Mouse (Mus musculus): ENCODE results near the gene Cyp2f2.
A peak's percentile ranks its signal among the peaks of the same experiment; 100 is the strongest.

Cyp2f2 gene

DNA sequence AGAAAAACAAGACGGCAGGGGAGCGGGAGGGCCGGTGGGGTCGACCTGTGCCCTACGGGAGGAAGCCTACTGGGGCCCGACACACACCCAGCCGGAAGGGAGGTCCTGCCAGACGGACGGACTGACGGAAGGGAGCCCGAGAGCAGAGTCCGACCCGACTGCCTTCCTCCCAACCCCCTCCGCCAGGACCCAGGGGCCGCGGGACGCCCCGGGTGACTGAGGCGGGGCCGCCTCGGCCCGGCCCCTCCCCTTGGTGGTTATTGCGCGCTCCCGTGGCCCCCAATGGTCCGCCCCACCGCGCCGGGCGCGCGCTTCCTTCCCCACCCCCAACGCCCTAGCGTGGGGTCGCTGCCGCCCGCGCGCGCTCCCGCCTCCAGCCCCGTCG lies 46.5 kb downstream of the Cyp2f2 start:
- Histone ChIP-seq H3K4me1 (replicated peaks; ENCODE audit: low read depth, low read length) (peaks cover 64% of the 10 kb centered on the region), H3K36me3 (ENCODE audit: insufficient read depth, low read length) (peaks cover 71% of the 10 kb centered on the region), H3K9me3 (ENCODE audit: low read length) (no peaks in the 10 kb centered on the region), H3K4me3 (replicated peaks; ENCODE audit: low read length) (peak overlapping the region; percentile 89), H3K27me3 (ENCODE audit: insufficient read depth, low read length) (no peaks in the 10 kb centered on the region)
- TF ChIP-seq NANOG (IDR thresholded peaks at IDR 0.05; ENCODE audit: borderline replicate concordance, low read length) (no peak), POU5F1 (IDR thresholded peaks at IDR 0.05; ENCODE audit: borderline replicate concordance, low read length) (no peak), CTCF (conservative IDR thresholded peaks at IDR 0.05; ENCODE audit: low read length) (no peak)

GRCm38 (mm10) chr7:27166614-27167474 lies 47.1 kb downstream of the Cyp2f2 start, which contains the start of gene Egln2:
Egln2 (minus strand) TSS chr7:27166802.
- Histone ChIP-seq H3K36me3 (ENCODE audit: insufficient read depth, low read length) (peaks cover 71% of the 10 kb centered on the region), H3K4me3 (replicated peaks; ENCODE audit: low read length) (peak within 1 kb of the TSS; percentile 89), H3K4me1 (replicated peaks; ENCODE audit: low read depth, low read length) (peaks cover 60% of the 10 kb centered on the region), H3K9me3 (ENCODE audit: low read length) (no peaks in the 10 kb centered on the region), H3K27me3 (ENCODE audit: insufficient read depth, low read length) (no peaks in the 10 kb centered on the region)
- TF ChIP-seq CTCF (conservative IDR thresholded peaks at IDR 0.05; ENCODE audit: low read length) (no peak), NANOG (IDR thresholded peaks at IDR 0.05; ENCODE audit: borderline replicate concordance, low read length) (no peak), POU5F1 (IDR thresholded peaks at IDR 0.05; ENCODE audit: borderline replicate concordance, low read length) (no peak)

DNA sequence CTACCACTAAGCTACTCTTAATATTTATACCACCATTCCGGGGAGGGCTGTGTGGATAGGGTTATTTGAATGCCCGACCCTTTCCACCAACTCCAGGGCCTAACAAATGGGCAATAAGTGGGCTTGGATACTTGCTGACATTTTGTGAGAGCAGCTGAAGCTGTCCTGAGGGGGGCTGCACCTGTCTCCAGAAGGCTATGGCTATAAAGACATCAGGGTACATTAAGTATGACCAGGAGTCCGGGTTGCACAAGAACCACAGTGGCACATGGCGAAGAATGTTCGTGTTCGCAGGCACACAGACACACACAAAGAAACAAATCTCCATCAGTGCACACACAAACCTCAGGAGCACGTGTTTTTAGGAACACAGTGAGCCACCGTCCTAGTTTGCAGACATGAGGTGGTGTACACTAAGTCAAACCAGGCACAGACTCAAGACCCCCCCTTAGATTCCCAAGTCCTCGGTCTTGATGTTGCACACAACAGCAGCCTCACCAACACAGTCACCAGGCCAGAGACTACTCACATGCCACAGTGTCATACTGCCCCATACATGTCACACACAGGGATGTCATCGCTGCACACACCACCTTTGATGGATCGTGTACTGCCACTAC lies 47.9 kb downstream of the Cyp2f2 start:
- TF ChIP-seq CTCF (conservative IDR thresholded peaks at IDR 0.05; ENCODE audit: low read length) (no peak), POU5F1 (IDR thresholded peaks at IDR 0.05; ENCODE audit: borderline replicate concordance, low read length) (no peak), NANOG (IDR thresholded peaks at IDR 0.05; ENCODE audit: borderline replicate concordance, low read length) (no peak)
- H3K9me3 ChIP-seq (ENCODE audit: low read length): no peaks in the 10 kb centered on the region
- H3K36me3 ChIP-seq (ENCODE audit: insufficient read depth, low read length): peaks cover 71% of the 10 kb centered on the region
- H3K4me3 ChIP-seq (replicated peaks; ENCODE audit: low read length): peak overlapping the region; percentile 89
- peaks cover 60% of the 10 kb centered on the region for H3K4me1 ChIP-seq (replicated peaks; ENCODE audit: low read depth, low read length)
- H3K27me3 ChIP-seq (ENCODE audit: insufficient read depth, low read length): no peaks in the 10 kb centered on the region

DNA sequence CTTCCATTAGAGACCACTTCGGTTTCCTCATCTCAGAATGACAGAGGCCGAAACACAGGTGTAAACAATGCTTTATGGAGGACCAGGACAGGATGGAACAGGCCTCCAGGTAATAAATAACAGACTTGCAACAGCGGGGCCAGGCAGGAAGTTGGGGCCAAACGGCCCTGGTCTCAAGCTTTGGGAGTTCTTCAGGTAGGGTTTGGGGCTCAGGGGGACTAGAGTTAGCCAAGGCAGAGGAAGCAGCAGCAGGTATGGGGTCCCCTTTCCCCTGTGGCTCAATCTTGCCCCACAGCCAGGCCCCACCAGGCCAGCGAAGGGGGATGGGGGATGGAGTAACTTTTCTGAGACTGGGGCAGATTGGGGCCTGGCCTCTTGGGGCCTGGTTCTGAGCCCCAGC lies 48.7 kb downstream of the Cyp2f2 start:
- Histone ChIP-seq H3K4me1 (replicated peaks; ENCODE audit: low read depth, low read length) (peaks cover 60% of the 10 kb centered on the region), H3K9me3 (ENCODE audit: low read length) (no peaks in the 10 kb centered on the region), H3K27me3 (ENCODE audit: insufficient read depth, low read length) (no peaks in the 10 kb centered on the region), H3K36me3 (ENCODE audit: insufficient read depth, low read length) (peaks cover 71% of the 10 kb centered on the region), H3K4me3 (replicated peaks; ENCODE audit: low read length) (no peak overlapping the region)
- TF ChIP-seq CTCF (conservative IDR thresholded peaks at IDR 0.05; ENCODE audit: low read length): no peak
- TF ChIP-seq POU5F1 (IDR thresholded peaks at IDR 0.05; ENCODE audit: borderline replicate concordance, low read length): no peak
- TF ChIP-seq NANOG (IDR thresholded peaks at IDR 0.05; ENCODE audit: borderline replicate concordance, low read length): no peak

DNA sequence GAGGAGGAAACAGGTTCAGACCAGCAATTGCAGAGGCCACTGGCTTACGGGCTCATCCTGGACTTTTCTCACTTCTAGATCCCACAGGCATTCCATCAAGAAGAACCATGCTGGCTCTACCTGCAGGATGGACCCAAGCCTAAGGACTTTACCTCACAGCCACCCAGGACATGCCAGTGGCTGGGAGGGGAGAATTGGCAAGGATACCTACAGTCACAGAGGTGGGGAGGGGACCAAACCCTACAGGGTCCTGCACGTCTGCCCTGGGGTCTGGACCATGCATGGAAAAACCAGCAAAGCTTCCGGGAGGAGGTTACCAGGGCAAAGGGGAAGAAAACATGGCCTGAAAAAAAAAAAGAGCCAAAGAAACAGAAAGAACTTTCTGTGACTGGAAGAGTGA lies 51.3 kb downstream of the Cyp2f2 start:
- peaks cover 74% of the 10 kb centered on the region for H3K36me3 ChIP-seq (ENCODE audit: insufficient read depth, low read length)
- no peaks in the 10 kb centered on the region for H3K9me3 ChIP-seq (ENCODE audit: low read length)
- H3K4me1 ChIP-seq (replicated peaks; ENCODE audit: low read depth, low read length): peaks cover 60% of the 10 kb centered on the region
- no peak overlapping the region for H3K4me3 ChIP-seq (replicated peaks; ENCODE audit: low read length)
- H3K27me3 ChIP-seq (ENCODE audit: insufficient read depth, low read length): no peaks in the 10 kb centered on the region
- TF ChIP-seq CTCF (conservative IDR thresholded peaks at IDR 0.05; ENCODE audit: low read length): no peak
- TF ChIP-seq NANOG (IDR thresholded peaks at IDR 0.05; ENCODE audit: borderline replicate concordance, low read length): no peak
- TF ChIP-seq POU5F1 (IDR thresholded peaks at IDR 0.05; ENCODE audit: borderline replicate concordance, low read length): no peak

GRCm38 (mm10) chr7:27174496-27174895 lies 54.8 kb downstream of the Cyp2f2 start:
- Histone ChIP-seq H3K27me3 (ENCODE audit: insufficient read depth, low read length) (no peaks in the 10 kb centered on the region), H3K36me3 (ENCODE audit: insufficient read depth, low read length) (peaks cover 56% of the 10 kb centered on the region), H3K9me3 (ENCODE audit: low read length) (no peaks in the 10 kb centered on the region), H3K4me1 (replicated peaks; ENCODE audit: low read depth, low read length) (peaks cover 61% of the 10 kb centered on the region), H3K4me3 (replicated peaks; ENCODE audit: low read length) (peak overlapping the region; percentile 52)
- no peak for TF ChIP-seq POU5F1 (IDR thresholded peaks at IDR 0.05; ENCODE audit: borderline replicate concordance, low read length)

- H3K4me3 ChIP-seq (replicated peaks; ENCODE audit: low read length): peak overlapping the region; percentile 52
- H3K9me3 ChIP-seq (ENCODE audit: low read length): no peaks in the 10 kb centered on the region
- H3K27me3 ChIP-seq (ENCODE audit: insufficient read depth, low read length): no peaks in the 10 kb centered on the region
- peaks cover 65% of the 10 kb centered on the region for H3K4me1 ChIP-seq (replicated peaks; ENCODE audit: low read depth, low read length)
- peaks cover 52% of the 10 kb centered on the region for H3K36me3 ChIP-seq (ENCODE audit: insufficient read depth, low read length)
- TF ChIP-seq NANOG (IDR thresholded peaks at IDR 0.05; ENCODE audit: borderline replicate concordance, low read length): no peak
- TF ChIP-seq POU5F1 (IDR thresholded peaks at IDR 0.05; ENCODE audit: borderline replicate concordance, low read length): no peak
- no peak; the same call in 1 of the 2 replicates for TF ChIP-seq CTCF (conservative IDR thresholded peaks at IDR 0.05; ENCODE audit: low read length)
Observed at GRCm38 (mm10) chr7:27174896-27175295, 55.2 kb downstream of the Cyp2f2 start.

DNA sequence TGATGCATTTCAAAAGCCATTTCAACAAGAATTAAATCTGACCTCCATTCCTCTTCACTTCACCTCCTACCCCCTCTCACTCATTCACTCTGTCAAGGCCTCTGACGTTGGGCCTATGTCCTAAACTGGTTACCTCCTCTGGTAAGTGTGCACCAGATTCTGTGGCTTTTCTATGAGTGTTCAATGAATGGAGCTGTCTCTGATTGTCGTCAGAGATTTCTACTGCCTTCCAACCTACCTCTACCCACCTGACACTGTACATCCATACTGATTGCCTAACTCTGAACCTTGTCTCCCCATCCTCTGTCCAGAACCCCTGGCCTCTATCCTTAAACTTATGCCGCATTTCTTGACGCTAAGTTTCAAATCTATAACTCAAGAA lies 58.2 kb downstream of the Cyp2f2 start:
- Histone ChIP-seq H3K9me3 (ENCODE audit: low read length) (no peaks in the 10 kb centered on the region), H3K4me1 (replicated peaks; ENCODE audit: low read depth, low read length) (peaks cover 83% of the 10 kb centered on the region), H3K36me3 (ENCODE audit: insufficient read depth, low read length) (peaks cover 28% of the 10 kb centered on the region), H3K4me3 (replicated peaks; ENCODE audit: low read length) (peak overlapping the region; percentile 88), H3K27me3 (ENCODE audit: insufficient read depth, low read length) (no peaks in the 10 kb centered on the region)
- TF ChIP-seq POU5F1 (IDR thresholded peaks at IDR 0.05; ENCODE audit: borderline replicate concordance, low read length) (no peak), NANOG (IDR thresholded peaks at IDR 0.05; ENCODE audit: borderline replicate concordance, low read length) (no peak), CTCF (conservative IDR thresholded peaks at IDR 0.05; ENCODE audit: low read length) (no peak)

Data from E14TG2a.4 (cell line).